Mouse (Mus musculus) hindbrain, embryonic 14.5 days (tissue): ENCODE data around the gene Col2a1. TPM values are rescaled to one million over a fixed set of nuclear protein-coding genes. Genes with fewer than 3 reads are reported as not detected.

Experiments used
- ATAC-seq: fragments of 200-750 bp; cut with Nextera tagmentation; 2 replicates; pipeline ENCODE4 v1.8.0; 2017; ENCODE audit warnings: moderate number of reproducible peaks, mild to moderate bottlenecking, moderate TSS enrichment, moderate library complexity; ENCODE audit not compliant: low FRiP score
- DNase-seq: peaks from one replicate; pipeline ENCODE4 v3.0.0-alpha.2; 2015; ENCODE audit warnings: low spot score
- H3K27ac ChIP-seq: fragments of 300-500 bp; sonication (generic); 2 replicates; pipeline ENCODE4 v1.5.1; 2014; ENCODE audit warnings: mild to moderate bottlenecking, moderate library complexity
- H3K27me3 ChIP-seq: fragments of 300-500 bp; sonication (generic); 2 replicates; pipeline ENCODE4 v1.6.1; 2014; ENCODE audit warnings: mild to moderate bottlenecking, low read length, mixed read lengths; ENCODE audit not compliant: control insufficient read depth, insufficient read depth
- H3K36me3 ChIP-seq: fragments of 300-500 bp; sonication (generic); replicated peaks from 2 replicates; pipeline ENCODE4 v1.6.1; 2014; ENCODE audit not compliant: control insufficient read depth, insufficient read depth
- H3K4me1 ChIP-seq: fragments of 300-500 bp; sonication (generic); replicated peaks from 2 replicates; pipeline ENCODE4 v1.6.1; 2014; ENCODE audit warnings: antibody characterized with exemption, low read length, mixed read lengths; ENCODE audit not compliant: control insufficient read depth, insufficient read depth
- H3K4me2 ChIP-seq: fragments of 300-500 bp; sonication (generic); replicated peaks from 2 replicates; pipeline ENCODE4 v1.6.1; 2014; ENCODE audit warnings: mild to moderate bottlenecking, moderate library complexity
- H3K4me3 ChIP-seq: fragments of 300-500 bp; sonication (generic); replicated peaks from 2 replicates; pipeline ENCODE4 v1.5.1; 2014; ENCODE audit warnings: mild to moderate bottlenecking, low read length
- H3K9ac ChIP-seq: fragments of 300-500 bp; sonication (generic); 2 replicates; pipeline ENCODE4 v1.6.1; 2014
- H3K9me3 ChIP-seq: fragments of 300-500 bp; sonication (generic); 2 replicates; pipeline ENCODE4 v1.6.1; 2016; ENCODE audit warnings: low read length; ENCODE audit not compliant: control insufficient read depth
- WGBS: fragments of 180-500 bp; shearing (Covaris S2); extraction: QIAGEN DNeasy Blood & Tissue Kit; methylation state at CpG from one replicate; pipeline ENCODE4 v1.1.7; 2014; 5-methylcytosine and 5-hydroxymethylcytosine counted together
- polyA plus RNA-seq: library from polyadenylated mRNA; unstranded; fragments of >200 nt; fragmentation: Nextera tagmentation; extraction: Ambion mirVana; gene quantifications from 2 replicates; pipeline ENCODE4 v1.2.1, GENCODE M21; 2014

The Col2a1 gene
- polyA plus RNA-seq, 1 experiment from 2014 or later: 30.8 TPM

DNA sequence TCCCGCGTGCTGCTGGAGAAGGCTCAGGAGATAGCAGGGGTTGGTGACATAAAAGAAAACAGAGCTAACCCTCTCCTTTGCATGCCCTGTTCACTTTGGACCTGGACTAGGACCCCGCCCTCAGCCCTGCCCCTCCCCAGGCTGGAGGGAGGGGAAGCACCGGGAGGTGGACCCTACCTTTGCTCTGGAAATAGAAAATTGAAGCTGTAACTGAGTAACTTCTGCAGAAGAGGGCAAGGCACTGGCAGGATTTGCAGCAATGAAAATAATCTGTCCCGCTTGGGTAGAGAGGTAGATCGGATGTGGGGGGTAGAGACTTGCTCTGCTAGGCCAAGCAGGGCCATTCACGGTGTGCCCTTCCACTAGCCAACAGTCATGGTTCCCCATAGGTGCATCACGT, 61.1 kb downstream of the Col2a1 start:
- H3K27me3 ChIP-seq: no peaks in the 10 kb centered on the region
- no peak overlapping the region for H3K4me3 ChIP-seq
- ATAC-seq (no peak), DNase-seq (no peak)
- H3K9me3 ChIP-seq: no peaks in the 10 kb centered on the region
- H3K4me2 ChIP-seq: no peak overlapping the region
- H3K9ac ChIP-seq: no peak overlapping the region
- WGBS: 84% methylated on average over 8 of the region's 8 CpGs
- no peak overlapping the region for H3K27ac ChIP-seq
- H3K36me3 ChIP-seq: no peaks in the 10 kb centered on the region
- no peaks in the 10 kb centered on the region for H3K4me1 ChIP-seq

DNA sequence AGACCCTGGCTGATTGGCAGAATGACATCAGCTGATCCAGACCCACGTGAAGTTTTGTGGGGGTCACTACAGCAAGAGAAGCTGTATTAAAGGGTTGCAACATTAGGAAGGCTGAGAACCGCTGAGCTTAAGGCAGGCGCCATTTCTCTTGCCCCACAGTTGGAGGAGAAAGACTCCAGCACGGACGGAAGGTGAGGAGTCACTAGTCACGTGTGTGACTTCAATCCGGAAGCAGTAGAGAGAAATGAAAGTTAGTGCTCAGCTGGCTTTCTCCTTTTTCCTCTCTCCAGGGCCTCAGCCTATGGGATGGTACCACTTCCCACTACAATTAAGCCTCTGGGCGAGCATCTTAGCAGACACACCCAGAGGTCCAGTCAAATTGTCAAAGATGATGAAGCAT, 62.0 kb downstream of the Col2a1 start:
- WGBS: 89% methylated on average over 8 of the region's 8 CpGs

GRCm38 (mm10) chr15:97941306-97941705, 63.2 kb downstream of the Col2a1 start:
- Histone ChIP-seq H3K9me3 (no peaks in the 10 kb centered on the region), H3K27me3 (no peaks in the 10 kb centered on the region), H3K36me3 (no peaks in the 10 kb centered on the region), H3K4me3 (no peak overlapping the region), H3K27ac (no peak overlapping the region), H3K4me2 (no peak overlapping the region), H3K9ac (no peak overlapping the region), H3K4me1 (no peaks in the 10 kb centered on the region)
- no peak for ATAC-seq
- WGBS: 97% methylated on average over 2 of the region's 2 CpGs
- no peak for DNase-seq

More for the DNA sequence above, 62.0 kb downstream of the Col2a1 start:
- no peak overlapping the region for H3K4me2 ChIP-seq
- H3K9ac ChIP-seq: no peak overlapping the region
- H3K36me3 ChIP-seq: no peaks in the 10 kb centered on the region
- no peaks in the 10 kb centered on the region for H3K27me3 ChIP-seq
- H3K4me3 ChIP-seq: no peak overlapping the region
- no peaks in the 10 kb centered on the region for H3K9me3 ChIP-seq
- H3K27ac ChIP-seq: no peak overlapping the region
- DNase-seq: no peak
- no peak for ATAC-seq
- no peaks in the 10 kb centered on the region for H3K4me1 ChIP-seq

DNA sequence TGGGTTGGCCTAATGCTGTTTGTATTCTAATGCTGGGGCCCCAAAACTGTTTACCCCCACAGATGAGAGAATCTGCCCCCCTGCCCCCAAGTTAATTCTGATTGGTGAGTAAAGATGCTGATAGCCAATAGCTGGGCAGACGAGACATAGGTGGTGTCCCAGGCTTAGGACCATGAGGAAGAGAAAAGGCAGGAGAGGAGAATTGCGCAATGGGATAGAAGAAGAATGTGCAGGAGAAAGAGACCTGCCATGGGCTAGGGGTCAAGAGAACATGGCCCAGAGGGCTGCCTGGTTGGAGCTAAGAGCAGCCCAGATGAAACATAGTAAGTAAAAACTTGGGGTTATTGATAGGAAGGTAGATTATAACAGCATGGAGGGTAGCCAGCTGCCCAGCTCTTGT, 64.4 kb downstream of the Col2a1 start:
- no peak overlapping the region for H3K4me2 ChIP-seq
- no peaks in the 10 kb centered on the region for H3K36me3 ChIP-seq
- 94% methylated on average over 2 of the region's 2 CpGs for WGBS
- no peaks in the 10 kb centered on the region for H3K9me3 ChIP-seq
- no peak overlapping the region for H3K9ac ChIP-seq
- H3K27me3 ChIP-seq: no peaks in the 10 kb centered on the region
- H3K27ac ChIP-seq: no peak overlapping the region
- no peak overlapping the region for H3K4me3 ChIP-seq
- H3K4me1 ChIP-seq: no peaks in the 10 kb centered on the region
- no peak for ATAC-seq
- no peak for DNase-seq

- Histone ChIP-seq H3K4me1 (no peaks in the 10 kb centered on the region), H3K9ac (no peak overlapping the region), H3K4me2 (no peak overlapping the region), H3K4me3 (no peak overlapping the region), H3K9me3 (no peaks in the 10 kb centered on the region), H3K27me3 (no peaks in the 10 kb centered on the region), H3K27ac (no peak overlapping the region), H3K36me3 (no peaks in the 10 kb centered on the region)
- no peak for ATAC-seq
- no peak for DNase-seq
- WGBS: 52% methylated on average over 6 of the region's 6 CpGs
These were observed 65.9 kb downstream of the Col2a1 start for GRCm38 (mm10) chr15:97938580-97938979.

- H3K9me3 ChIP-seq: no peaks in the 10 kb centered on the region
- 92% methylated on average over 12 of the region's 12 CpGs for WGBS
- no peaks in the 10 kb centered on the region for H3K36me3 ChIP-seq
- no peak overlapping the region for H3K4me2 ChIP-seq
- H3K27me3 ChIP-seq: no peaks in the 10 kb centered on the region
- H3K4me3 ChIP-seq: no peak overlapping the region
- no peak overlapping the region for H3K9ac ChIP-seq
- no peaks in the 10 kb centered on the region for H3K4me1 ChIP-seq
- DNase-seq (no peak), ATAC-seq (no peak)
- no peak overlapping the region for H3K27ac ChIP-seq
These were observed 72.1 kb downstream of the Col2a1 start for GRCm38 (mm10) chr15:97932441-97932840.

- H3K36me3 ChIP-seq: no peaks in the 10 kb centered on the region
- H3K27ac ChIP-seq: no peak overlapping the region
- no peak overlapping the region for H3K4me2 ChIP-seq
- no peak for ATAC-seq
- WGBS: 66% methylated on average over 13 of the region's 13 CpGs
- H3K9me3 ChIP-seq: no peaks in the 10 kb centered on the region
- DNase-seq: no peak
- no peak overlapping the region for H3K9ac ChIP-seq
- no peaks in the 10 kb centered on the region for H3K4me1 ChIP-seq
- H3K27me3 ChIP-seq: no peaks in the 10 kb centered on the region
- no peak overlapping the region for H3K4me3 ChIP-seq
These were observed 75.2 kb downstream of the Col2a1 start for GRCm38 (mm10) chr15:97929259-97929824.

GRCm38 (mm10) chr15:97927821-97928220, 76.7 kb downstream of the Col2a1 start:
- no peaks in the 10 kb centered on the region for H3K27me3 ChIP-seq
- H3K27ac ChIP-seq: no peak overlapping the region
- H3K9me3 ChIP-seq: no peaks in the 10 kb centered on the region
- no peak overlapping the region for H3K9ac ChIP-seq
- no peak overlapping the region for H3K4me3 ChIP-seq
- H3K36me3 ChIP-seq: no peaks in the 10 kb centered on the region
- DNase-seq (no peak), ATAC-seq (no peak)
- WGBS: 81% methylated on average over 6 of the region's 6 CpGs
- no peak overlapping the region for H3K4me2 ChIP-seq
- H3K4me1 ChIP-seq: no peaks in the 10 kb centered on the region

DNA sequence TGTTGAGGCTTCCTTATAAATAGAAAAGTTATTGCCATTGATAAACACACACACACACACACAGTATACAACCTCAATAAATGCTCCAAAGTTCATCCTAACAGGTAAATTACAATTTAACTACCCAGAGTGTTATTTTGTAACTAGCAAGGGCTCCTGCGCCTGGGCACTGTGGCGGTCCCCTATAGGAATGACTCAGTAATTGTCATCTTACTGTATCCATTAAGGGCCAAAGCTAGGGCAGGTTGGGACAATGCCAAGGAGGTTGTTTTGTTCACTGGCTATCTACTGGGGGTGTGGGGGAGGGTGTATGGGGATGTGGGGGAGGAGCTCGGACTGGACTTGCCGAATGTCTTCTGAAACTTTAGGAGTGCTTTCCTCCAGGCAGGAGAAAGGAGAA, 77.5 kb downstream of the Col2a1 start:
- Histone ChIP-seq H3K36me3 (no peaks in the 10 kb centered on the region), H3K9me3 (no peaks in the 10 kb centered on the region), H3K4me3 (no peak overlapping the region), H3K27me3 (no peaks in the 10 kb centered on the region), H3K27ac (no peak overlapping the region), H3K4me1 (no peaks in the 10 kb centered on the region), H3K9ac (no peak overlapping the region), H3K4me2 (no peak overlapping the region)
- no peak for ATAC-seq
- WGBS: 67% methylated on average over 4 of the region's 4 CpGs
- no peak for DNase-seq
